Mouse (Mus musculus): ENCODE measurements around the gene Tff3.

GRCm38 (mm10) chr17:31121975-31122374 is 7.5 kb downstream of the Tff3 start:
- TF ChIP-seq POLR2A (IDR thresholded peaks at IDR 0.05; ENCODE audit: low read depth, low read length) (no peak), CTCF (conservative IDR thresholded peaks at IDR 0.05; ENCODE audit: insufficient read depth, insufficient read length, low read depth, low read length) (peak; percentile 83)
